Mouse (Mus musculus) hematopoietic stem cell, adult 5-6 weeks (primary cell): ENCODE measurements around the gene Crebbp. TPM values are rescaled to one million over a fixed set of nuclear protein-coding genes. Genes with fewer than 3 reads are reported as not detected.
A peak's percentile ranks its signal among the peaks of the same experiment; 100 is the strongest.
"Not testable (repeated sequence)": the region's sequence is repeated elsewhere in the genome, so short reads cannot be mapped to it uniquely, and the experiment has no call there.

Experiments used
- ATAC-seq, 2 experiments: fragments of 125-278 bp in 1 of 2; replicated peaks in 1 of 2; 2 replicates each; pipeline ENCODE4 v1.8.0; 2016 to 2017; ENCODE audit warnings: inconsistent platforms in 2 of 2, mild to moderate bottlenecking in 2 of 2, moderate number of reproducible peaks in 2 of 2, low read depth in 1 of 2, moderate TSS enrichment in 1 of 2; ENCODE audit not compliant: low FRiP score in 2 of 2, poor library complexity in 2 of 2, severe bottlenecking in 2 of 2, insufficient read depth in 1 of 2, low TSS enrichment in 1 of 2
- total RNA-seq: library from RNA; stranded (forward); fragments of 172-1452, 232-1000 nt; gene quantifications from 2 replicates; pipeline ENCODE4 v1.2.3, GENCODE M21; 2017

Crebbp gene
- total RNA-seq, 1 experiment from 2014 or later: 25.2 TPM

DNA sequence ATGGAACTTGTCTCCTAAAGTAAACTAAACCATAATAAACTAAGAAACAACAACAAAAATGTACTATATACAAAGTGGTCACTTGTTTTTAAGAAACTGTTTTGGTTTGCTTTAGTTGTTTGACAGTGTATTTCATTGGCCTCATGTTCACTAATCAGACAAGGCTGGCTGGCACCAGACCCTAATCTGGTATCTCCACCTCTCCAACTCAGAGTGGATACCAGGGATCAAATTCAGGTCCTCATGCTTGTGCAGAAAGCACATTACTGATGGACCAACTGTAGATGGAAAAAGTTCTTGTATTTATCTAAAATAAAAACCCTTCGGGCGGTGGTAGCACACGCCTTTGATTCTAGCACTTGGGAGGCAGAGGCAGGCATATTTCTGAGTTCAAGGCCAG, 38.7 kb downstream of the Crebbp start:
- no peak for ATAC-seq

DNA sequence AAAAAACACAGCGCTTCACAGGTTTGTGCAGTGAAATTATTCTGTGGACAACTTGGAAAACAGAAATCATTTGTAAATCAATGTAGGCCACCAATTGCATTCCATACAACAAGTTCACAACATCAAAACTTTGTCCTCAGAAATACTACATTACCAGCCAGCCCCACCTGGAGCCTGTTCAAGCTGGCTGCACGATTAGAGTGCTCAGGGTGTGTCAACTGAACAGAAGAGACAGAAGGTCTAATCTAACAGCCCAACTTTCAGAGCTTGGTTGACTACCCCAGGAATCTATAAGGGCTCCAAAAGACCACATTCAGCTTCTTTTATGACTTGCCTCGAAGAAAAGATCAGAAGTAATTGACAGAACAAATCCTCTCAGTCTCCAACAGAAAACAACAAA, 44.3 kb downstream of the Crebbp start:
- no peak for ATAC-seq

DNA sequence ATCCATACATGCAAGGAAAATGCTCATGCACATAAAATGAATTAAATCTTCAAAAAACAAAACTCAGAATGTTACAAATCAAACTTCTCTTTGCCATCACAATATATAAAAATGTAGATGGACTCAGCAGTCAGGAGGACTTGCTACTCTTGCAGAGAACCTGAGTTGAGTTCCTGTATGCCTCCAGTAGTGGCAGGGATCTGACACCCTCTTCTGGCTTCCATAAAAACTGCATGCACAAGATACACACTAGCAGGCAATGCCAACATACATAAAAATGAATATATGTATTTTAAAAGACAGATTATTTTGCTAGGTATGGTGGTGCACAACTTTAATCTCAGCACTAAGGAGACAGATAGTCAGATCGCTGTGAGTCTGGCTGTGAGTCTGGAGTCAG, 45.3 kb downstream of the Crebbp start:
- ATAC-seq: no peak

DNA sequence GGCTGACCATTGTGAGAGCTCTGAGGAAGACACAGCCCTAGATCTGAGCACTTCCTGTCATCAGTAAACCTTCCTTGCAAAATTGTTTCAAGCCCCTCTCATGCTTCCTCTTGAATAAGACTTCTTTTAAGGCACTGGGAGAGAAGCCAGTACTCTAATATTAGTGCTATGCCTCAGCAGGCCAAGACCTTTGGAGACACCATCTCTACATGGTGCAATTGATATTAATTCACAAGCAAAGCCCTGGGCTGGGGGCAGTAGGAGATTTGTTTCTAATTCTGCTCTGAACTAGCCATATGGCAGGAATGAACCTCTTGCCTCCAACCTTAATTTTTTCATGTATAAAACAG, 52.9 kb downstream of the Crebbp start:
- no peak for ATAC-seq

DNA sequence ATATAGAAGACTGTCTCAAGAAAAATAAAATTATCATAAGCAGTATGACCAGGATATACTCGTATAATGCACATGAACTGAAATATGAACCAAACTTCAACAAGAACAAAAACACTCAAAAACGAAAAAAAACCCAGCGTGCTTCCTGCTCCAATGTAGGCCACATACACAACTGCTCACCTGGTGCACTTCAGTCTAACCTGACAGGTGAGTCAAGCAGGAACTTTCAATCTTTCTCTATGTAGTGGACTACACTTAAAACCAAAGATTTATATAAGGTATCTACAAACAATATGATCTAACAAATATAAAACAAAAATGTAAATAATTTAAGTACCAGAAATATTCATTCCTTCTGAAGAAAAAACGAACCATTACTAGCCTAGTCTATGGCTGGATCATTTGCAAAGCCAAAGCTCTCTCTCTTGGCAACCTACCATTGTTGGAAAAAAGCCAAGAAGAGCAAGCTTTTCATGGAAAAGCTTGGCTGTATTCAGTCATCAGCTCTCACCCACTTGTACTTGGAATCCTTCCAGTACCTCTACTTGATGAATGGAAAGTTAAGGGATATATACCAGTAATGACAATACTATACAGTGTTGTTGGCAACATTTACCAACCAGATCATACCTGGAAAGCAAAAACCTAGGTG, 53.4 kb downstream of the Crebbp start:
- no peak for ATAC-seq

DNA sequence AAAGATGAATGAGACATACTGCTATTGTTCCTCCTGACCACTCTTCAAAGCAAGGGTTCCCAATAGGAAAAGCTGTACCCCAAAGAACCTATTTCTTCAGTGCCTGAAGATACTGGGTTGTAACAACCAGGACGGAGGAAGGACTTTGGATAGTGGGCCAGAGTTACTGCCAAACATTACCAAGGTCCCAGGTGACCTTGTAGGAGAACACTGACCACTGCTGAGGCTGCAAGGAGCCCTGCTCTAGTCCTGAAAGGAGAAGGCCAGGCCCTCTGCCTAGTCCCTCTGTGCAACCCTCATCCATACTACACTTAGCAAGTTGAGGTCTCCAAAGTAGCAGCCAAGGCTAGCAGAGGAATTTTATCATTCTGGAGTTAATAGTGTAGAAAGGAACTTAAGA, 60.7 kb downstream of the Crebbp start:
- no peak for ATAC-seq

DNA sequence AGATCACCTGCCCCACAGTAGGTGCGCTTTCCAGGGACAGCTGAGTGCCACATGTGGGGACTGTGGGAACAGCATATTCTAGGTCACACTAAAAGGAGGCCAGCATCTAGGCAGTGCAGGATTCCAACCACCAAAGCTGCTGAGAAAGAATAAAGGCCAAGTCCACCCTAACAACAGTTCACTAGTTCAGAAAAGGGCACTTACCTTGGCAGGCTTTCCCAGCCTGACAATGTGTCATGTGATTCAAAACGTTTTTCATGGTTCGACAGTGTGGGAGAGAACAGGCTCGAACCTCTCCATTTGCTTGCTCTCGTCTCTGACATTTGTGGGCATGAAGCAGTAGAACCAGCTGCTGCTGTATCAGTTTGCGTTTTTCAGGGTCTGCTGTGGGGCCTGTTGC, 75.3 kb downstream of the Crebbp start:
- ATAC-seq: no peak

DNA sequence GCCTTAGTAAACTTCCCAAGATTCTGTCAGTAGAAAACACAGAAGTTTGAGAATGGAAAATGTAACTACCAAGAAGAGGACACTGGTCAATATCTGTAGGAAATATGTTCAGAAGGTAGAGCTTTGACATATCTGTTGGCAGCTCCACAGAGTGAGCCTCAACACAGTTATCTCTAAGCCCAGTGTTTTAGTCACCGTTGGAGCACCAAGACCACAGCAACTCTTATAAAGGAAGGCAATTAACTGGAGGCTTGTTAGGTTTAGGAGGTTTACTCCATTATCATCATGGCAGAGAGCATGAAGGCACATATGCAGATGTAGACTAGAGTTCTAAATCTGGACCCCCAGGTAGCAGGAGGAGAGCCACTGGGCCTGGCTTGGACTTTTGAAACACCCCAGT, 80.0 kb downstream of the Crebbp start:
- no peak for ATAC-seq

DNA sequence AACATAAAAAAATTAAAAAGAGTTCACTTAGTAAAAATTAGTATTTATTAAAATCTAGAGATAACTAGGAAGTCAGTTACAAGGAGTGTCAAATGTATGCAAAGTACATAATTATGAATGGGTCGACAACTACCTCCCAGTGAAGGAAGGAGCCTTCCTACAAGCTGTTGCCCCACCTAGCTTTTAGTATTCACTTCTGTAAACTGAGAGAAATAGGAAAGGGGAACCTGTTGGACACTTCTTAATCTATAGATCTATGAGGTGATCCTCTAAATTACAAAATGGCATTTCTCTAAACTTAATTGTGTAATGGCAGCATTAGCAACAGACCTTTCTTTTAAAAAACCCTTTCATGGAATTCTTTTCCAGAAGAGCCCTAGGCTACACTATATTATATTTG, 84.9 kb downstream of the Crebbp start:
- ATAC-seq: no peak

DNA sequence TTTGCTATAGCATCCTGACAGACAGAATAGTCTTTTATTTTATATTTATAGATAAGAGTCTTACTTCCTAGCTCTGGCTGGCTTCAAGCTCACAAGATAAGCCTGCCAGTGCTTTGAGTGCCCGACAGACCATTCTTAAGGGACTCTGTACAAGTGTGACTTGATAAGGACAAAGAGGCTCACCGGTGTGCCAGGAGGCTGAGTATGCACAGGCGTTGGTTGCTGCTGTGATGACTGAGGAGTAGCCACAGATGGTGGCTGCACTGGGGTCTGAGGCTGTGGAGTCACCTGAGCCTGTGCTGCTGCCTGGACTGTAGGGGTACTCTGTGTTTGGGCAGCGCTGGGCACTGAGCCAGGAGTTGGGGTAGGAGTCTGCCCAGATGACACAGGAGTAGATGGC, 96.7 kb downstream of the Crebbp start:
- peak in 1 of 2 experiments; percentile 42; a peak in 1 of 4 replicates for ATAC-seq

DNA sequence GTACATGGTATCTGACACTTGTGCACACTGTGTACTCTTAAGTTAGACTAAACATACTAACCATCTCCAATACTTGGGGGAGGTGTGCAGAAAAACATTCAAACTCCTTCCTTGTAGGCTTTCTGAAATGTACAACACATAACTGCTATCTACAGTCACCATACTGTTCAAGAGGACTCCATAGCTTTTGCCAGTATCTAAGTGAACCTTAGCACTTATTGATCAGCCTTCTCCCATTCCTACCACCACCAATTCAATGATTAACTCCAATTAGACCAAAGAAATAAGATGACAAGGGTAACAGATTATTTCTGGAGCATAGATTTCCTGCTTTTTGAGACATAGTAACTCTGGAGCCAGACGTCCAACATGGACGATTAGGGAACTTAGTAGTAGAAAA, 113.4 kb downstream of the Crebbp start:
- ATAC-seq: no peak

DNA sequence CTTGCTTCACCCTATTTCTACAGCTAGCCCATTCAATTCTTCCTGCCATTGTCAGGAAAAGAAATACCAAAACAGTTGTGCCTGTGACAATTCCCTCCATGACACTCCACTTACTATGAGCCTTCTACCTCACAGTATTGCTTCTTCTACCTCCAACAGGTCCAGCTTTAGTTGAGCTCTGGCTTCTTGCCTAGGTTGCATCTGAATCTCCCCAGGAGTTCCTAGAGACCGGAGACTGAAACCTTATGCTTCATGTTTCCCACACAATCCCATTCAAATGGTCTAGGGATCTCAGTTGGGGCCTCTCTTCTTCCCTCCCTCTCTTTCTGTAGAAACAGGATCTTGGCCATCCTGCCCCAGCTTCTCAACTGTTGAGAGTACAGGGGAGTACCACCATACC, 116.3 kb downstream of the Crebbp start:
- no peak for ATAC-seq

DNA sequence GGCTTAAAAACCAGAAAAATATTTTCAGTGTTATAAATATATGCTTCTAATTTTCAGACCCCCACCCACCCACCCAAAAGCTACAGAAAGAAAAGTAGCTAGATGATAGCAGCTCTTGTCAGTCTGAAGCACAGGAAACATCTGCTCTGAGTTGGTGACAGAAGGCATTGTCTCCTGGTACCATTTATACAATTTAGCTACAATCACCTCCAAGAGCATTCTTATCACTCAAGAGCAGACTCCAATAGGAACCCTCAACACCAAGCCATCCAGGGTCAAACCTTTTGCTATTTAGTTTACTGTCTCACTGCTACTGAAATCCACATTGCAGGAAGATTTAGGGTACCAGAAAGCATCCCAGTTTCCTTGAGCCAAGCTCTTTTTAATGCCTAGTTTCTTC, 116.9 kb downstream of the Crebbp start:
- ATAC-seq: no peak; a peak in 1 of 4 replicates

DNA sequence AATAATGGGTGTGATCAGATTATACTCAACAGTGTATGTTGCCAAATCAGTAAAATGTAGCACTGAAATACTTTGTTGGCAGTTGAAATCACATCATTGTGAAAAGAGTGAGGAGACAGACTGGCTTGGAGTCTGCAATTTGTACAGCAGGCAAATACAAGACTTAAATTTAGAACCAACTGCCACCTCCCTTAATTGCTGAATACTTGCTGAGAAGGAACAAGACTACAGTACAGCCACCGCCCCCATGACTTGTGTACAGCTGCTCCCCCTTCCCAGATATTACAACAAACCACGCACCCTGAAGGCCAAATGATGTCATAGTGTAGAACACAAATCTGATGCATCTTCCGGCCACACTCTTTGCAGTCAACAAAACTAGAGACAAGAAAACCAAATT, 117.7 kb downstream of the Crebbp start:
- no peak for ATAC-seq

DNA sequence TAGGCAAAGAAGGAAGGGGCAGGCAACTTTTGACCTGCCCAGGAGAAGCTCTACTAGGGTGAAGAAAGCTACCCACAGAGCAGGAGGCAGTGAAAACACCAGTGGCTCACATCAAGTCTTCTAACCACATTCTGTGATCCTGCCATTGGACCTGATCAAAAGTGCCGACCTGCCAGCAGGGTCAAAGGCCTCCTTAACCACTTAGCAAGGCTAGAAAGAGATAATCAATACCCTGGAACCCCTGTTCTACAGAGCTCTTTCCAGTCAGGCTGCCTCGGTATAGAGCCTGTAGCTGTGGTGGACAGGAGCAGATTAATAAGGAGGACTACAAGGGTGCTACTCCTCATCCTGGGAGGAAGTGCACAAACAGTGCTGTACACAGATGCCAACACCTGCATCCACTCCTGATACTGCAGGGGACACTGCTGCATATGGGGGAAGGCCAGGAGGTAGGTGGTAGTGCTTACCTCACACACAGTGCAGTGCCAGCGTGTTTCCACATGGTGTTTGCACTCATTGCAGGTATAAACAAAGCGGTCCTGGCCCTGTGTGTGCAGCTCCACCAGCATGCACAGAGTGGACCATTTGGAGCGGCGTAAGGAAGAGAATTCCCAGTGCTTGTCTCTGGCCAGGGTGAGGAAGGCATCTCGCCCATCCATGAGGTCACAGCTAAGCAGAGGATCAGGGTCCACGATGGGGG, 126.4 kb downstream of the Crebbp start:
- ATAC-seq: no peak

DNA sequence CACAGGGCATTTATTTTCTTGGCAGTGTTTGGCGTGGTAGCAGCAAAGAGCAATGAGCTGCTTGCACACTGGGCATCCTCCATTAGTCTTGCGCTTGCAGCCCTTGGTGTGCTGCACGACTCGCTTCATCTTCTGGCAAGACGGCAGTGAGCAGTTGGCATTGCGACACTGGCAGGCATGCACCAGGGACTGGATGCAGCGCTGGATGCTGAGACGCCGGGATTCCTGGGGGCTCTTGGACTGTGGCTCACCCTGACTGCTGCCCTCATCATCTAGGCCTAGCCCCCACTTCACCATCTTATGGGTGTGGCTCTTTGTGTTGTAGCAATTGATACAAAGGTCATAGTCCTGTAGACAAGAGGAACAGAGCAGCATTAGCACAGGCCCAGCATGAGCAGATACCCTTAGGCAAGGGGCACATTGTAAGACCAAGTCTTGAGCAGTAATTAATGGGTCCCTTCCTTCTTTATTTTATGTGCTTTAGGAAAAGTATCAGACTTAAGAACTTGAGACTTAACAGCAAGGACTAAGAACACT, 127.9 kb downstream of the Crebbp start:
- ATAC-seq: no peak

DNA sequence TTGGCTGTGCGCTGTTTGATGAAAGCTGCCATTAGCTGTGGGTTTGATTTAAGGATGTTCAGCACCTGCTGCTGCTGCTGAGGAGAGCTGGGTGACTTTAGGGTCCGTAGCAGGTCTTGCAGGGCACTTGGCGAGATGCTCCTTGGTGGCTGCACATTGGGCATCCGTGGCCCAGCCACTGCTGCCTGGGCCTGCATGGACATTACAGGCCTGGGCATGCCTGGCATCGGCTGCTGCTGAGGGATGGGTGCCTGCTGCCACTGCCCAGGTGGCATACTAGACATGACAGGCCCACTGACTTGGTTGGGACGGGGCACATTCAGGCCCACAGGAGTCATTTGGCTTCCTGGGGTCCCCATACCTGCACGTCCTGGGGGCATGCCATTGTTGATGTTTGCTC, 128.7 kb downstream of the Crebbp start:
- ATAC-seq: no peak

DNA sequence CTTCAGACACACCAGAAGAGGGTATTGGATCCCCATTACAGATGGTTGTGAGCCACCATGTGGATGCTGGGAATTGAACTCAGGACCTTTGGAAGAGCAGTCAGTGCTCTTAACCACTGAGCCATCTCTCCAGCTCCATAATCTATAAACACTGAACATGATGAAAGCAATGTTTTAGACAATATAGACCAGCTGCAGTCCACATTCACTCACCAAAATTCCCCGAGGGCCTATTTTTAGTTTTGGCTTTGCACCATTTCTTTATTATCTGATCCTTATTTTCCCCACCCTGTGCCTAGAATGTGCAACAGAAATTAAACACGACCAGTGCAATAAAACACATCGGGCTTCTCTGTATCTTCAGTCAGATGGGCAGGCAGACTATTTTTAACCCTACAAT, 133.4 kb downstream of the Crebbp start:
- ATAC-seq: not testable (repeated sequence)

DNA sequence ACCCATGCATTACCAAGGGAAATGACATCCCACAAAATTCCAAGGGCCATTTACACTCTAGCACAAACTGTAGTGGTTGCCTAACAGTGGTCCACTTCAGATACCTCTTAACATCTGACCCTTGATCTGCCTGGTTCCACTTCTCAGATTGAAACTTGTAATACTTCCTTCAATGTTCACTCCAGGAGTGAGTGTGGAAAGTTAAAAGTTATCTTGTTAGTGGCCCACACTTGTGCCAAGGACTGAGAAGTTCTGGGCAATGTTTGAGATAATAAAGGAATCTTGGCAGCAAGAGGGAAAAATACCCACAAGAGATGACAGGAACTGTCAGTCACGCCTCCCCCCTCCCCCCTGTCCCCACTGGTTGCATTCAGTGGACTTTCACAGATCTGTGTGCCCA, 134.1 kb downstream of the Crebbp start:
- no peak for ATAC-seq
